Mouse (Mus musculus): ENCODE measurements around the gene Tmc3. TPM values are rescaled to one million over a fixed set of nuclear protein-coding genes. Genes with fewer than 3 reads are reported as not detected.
A peak's percentile ranks its signal among the peaks of the same experiment; 100 is the strongest.

Gene Tmc3
- polyA plus RNA-seq, 1 experiment: 0.67 TPM

- peak overlapping the region; percentile 20; the same call in 1 of the 2 replicates for H3K27ac ChIP-seq (ENCODE audit: insufficient read depth, low read depth, low read length)
Observed at GRCm38 (mm10) chr7:83648807-83649206, 64.1 kb downstream of the Tmc3 start.

GRCm38 (mm10) chr7:83650638-83651037, 65.9 kb downstream of the Tmc3 start:
- Histone ChIP-seq H3K4me3 (ENCODE audit: insufficient read depth, low read length) (peak overlapping the region; percentile 4; the same call in 1 of the 2 replicates), H3K27ac (ENCODE audit: insufficient read depth, low read depth, low read length) (peak overlapping the region; percentile 44), H3K4me1 (ENCODE audit: control insufficient read depth, insufficient read depth, low read length) (peaks cover 89% of the 10 kb centered on the region)
- TF ChIP-seq CTCF (IDR thresholded peaks at IDR 0.05; ENCODE audit: low read depth, low read length): no peak
- no peak for TF ChIP-seq POLR2A (IDR thresholded peaks at IDR 0.05; ENCODE audit: borderline replicate concordance, low read depth, low read length)

More at GRCm38 (mm10) chr7:83648807-83649206, 64.1 kb downstream of the Tmc3 start:
- no peak for TF ChIP-seq CTCF (IDR thresholded peaks at IDR 0.05; ENCODE audit: low read depth, low read length)
- no peak for TF ChIP-seq POLR2A (IDR thresholded peaks at IDR 0.05; ENCODE audit: borderline replicate concordance, low read depth, low read length)
- Histone ChIP-seq H3K4me3 (ENCODE audit: insufficient read depth, low read length) (no peak overlapping the region), H3K4me1 (ENCODE audit: control insufficient read depth, insufficient read depth, low read length) (peaks cover 83% of the 10 kb centered on the region)

GRCm38 (mm10) chr7:83652498-83652897, 67.8 kb downstream of the Tmc3 start:
- no peak for TF ChIP-seq POLR2A (IDR thresholded peaks at IDR 0.05; ENCODE audit: borderline replicate concordance, low read depth, low read length)
- TF ChIP-seq CTCF (IDR thresholded peaks at IDR 0.05; ENCODE audit: low read depth, low read length): no peak

GRCm38 (mm10) chr7:83653605-83654051, 68.9 kb downstream of the Tmc3 start:
- Histone ChIP-seq H3K4me1 (ENCODE audit: control insufficient read depth, insufficient read depth, low read length) (peaks cover 78% of the 10 kb centered on the region), H3K27ac (ENCODE audit: insufficient read depth, low read depth, low read length) (peak overlapping the region; percentile 79)

More at GRCm38 (mm10) chr7:83652498-83652897, 67.8 kb downstream of the Tmc3 start:
- no peak overlapping the region for H3K4me3 ChIP-seq (ENCODE audit: insufficient read depth, low read length)
- H3K27ac ChIP-seq (ENCODE audit: insufficient read depth, low read depth, low read length): no peak overlapping the region
- H3K4me1 ChIP-seq (ENCODE audit: control insufficient read depth, insufficient read depth, low read length): peaks cover 79% of the 10 kb centered on the region

GRCm38 (mm10) chr7:83654196-83654595, 69.5 kb downstream of the Tmc3 start:
- peaks cover 78% of the 10 kb centered on the region for H3K4me1 ChIP-seq (ENCODE audit: control insufficient read depth, insufficient read depth, low read length)

More at GRCm38 (mm10) chr7:83653605-83654051, 68.9 kb downstream of the Tmc3 start:
- peak overlapping the region; percentile 72 for H3K4me3 ChIP-seq (ENCODE audit: insufficient read depth, low read length)
- no peak for TF ChIP-seq CTCF (IDR thresholded peaks at IDR 0.05; ENCODE audit: low read depth, low read length)
- TF ChIP-seq POLR2A (IDR thresholded peaks at IDR 0.05; ENCODE audit: borderline replicate concordance, low read depth, low read length): no peak

GRCm38 (mm10) chr7:83654938-83655630, 70.4 kb downstream of the Tmc3 start:
- Histone ChIP-seq H3K4me3 (ENCODE audit: insufficient read depth, low read length) (peak overlapping the region; percentile 72), H3K27ac (ENCODE audit: insufficient read depth, low read depth, low read length) (peak overlapping the region; percentile 79), H3K4me1 (ENCODE audit: control insufficient read depth, insufficient read depth, low read length) (peaks cover 73% of the 10 kb centered on the region)
- TF ChIP-seq POLR2A (IDR thresholded peaks at IDR 0.05; ENCODE audit: borderline replicate concordance, low read depth, low read length) (0 out of 2 replicates have a peak, but pooled peaks have one; percentile 38), CTCF (IDR thresholded peaks at IDR 0.05; ENCODE audit: low read depth, low read length) (no peak)

More at GRCm38 (mm10) chr7:83654196-83654595, 69.5 kb downstream of the Tmc3 start:
- Histone ChIP-seq H3K4me3 (ENCODE audit: insufficient read depth, low read length) (peak overlapping the region; percentile 72), H3K27ac (ENCODE audit: insufficient read depth, low read depth, low read length) (peak overlapping the region; percentile 79)
- TF ChIP-seq POLR2A (IDR thresholded peaks at IDR 0.05; ENCODE audit: borderline replicate concordance, low read depth, low read length) (no peak), CTCF (IDR thresholded peaks at IDR 0.05; ENCODE audit: low read depth, low read length) (no peak)

GRCm38 (mm10) chr7:83658716-83659115, 74.0 kb downstream of the Tmc3 start:
- no peak for TF ChIP-seq CTCF (IDR thresholded peaks at IDR 0.05; ENCODE audit: low read depth, low read length)
- H3K4me1 ChIP-seq (ENCODE audit: control insufficient read depth, insufficient read depth, low read length): peaks cover 41% of the 10 kb centered on the region
- H3K27ac ChIP-seq (ENCODE audit: insufficient read depth, low read depth, low read length): peak overlapping the region; percentile 95

GRCm38 (mm10) chr7:83659159-83660065, 74.7 kb downstream of the Tmc3 start:
- Histone ChIP-seq H3K27ac (ENCODE audit: insufficient read depth, low read depth, low read length) (peak overlapping the region; percentile 95), H3K4me1 (ENCODE audit: control insufficient read depth, insufficient read depth, low read length) (peaks cover 34% of the 10 kb centered on the region), H3K4me3 (ENCODE audit: insufficient read depth, low read length) (peak overlapping the region; percentile 25)
- no peak for TF ChIP-seq POLR2A (IDR thresholded peaks at IDR 0.05; ENCODE audit: borderline replicate concordance, low read depth, low read length)
- TF ChIP-seq CTCF (IDR thresholded peaks at IDR 0.05; ENCODE audit: low read depth, low read length): no peak

More at GRCm38 (mm10) chr7:83658716-83659115, 74.0 kb downstream of the Tmc3 start:
- peak overlapping the region; percentile 25 for H3K4me3 ChIP-seq (ENCODE audit: insufficient read depth, low read length)

- Histone ChIP-seq H3K27ac (ENCODE audit: insufficient read depth, low read depth, low read length) (peak overlapping the region; percentile 95), H3K4me3 (ENCODE audit: insufficient read depth, low read length) (no peak overlapping the region), H3K4me1 (ENCODE audit: control insufficient read depth, insufficient read depth, low read length) (peaks cover 34% of the 10 kb centered on the region)
- TF ChIP-seq CTCF (IDR thresholded peaks at IDR 0.05; ENCODE audit: low read depth, low read length) (no peak), POLR2A (IDR thresholded peaks at IDR 0.05; ENCODE audit: borderline replicate concordance, low read depth, low read length) (no peak)
Observed at GRCm38 (mm10) chr7:83660273-83660691, 75.6 kb downstream of the Tmc3 start.

Measured in bone marrow macrophage, adult 2 months (primary cell).